Mouse (Mus musculus): Measurements from ENCODE around the gene Enox2. TPM values are rescaled to one million over a fixed set of nuclear protein-coding genes. Genes with fewer than 3 reads are reported as not detected.
"Not testable (repeated sequence)": the region's sequence is repeated elsewhere in the genome, so short reads cannot be mapped to it uniquely, and the experiment has no call there.

The Enox2 gene
- 10 to 100 TPM; 23.0 to 24.7 TPM for total RNA-seq (2021)
- long read RNA-seq, experiment 1, partial matches to known transcripts, result 0 of 15 reads
- long read RNA-seq, experiment 1, other reads (novel, unspliced or antisense), result 13 of 15 reads
- long read RNA-seq, experiment 2, partial matches to known transcripts, result 3 of 21 reads
- long read RNA-seq, experiment 2, other reads (novel, unspliced or antisense), result 15 of 21 reads

DNA sequence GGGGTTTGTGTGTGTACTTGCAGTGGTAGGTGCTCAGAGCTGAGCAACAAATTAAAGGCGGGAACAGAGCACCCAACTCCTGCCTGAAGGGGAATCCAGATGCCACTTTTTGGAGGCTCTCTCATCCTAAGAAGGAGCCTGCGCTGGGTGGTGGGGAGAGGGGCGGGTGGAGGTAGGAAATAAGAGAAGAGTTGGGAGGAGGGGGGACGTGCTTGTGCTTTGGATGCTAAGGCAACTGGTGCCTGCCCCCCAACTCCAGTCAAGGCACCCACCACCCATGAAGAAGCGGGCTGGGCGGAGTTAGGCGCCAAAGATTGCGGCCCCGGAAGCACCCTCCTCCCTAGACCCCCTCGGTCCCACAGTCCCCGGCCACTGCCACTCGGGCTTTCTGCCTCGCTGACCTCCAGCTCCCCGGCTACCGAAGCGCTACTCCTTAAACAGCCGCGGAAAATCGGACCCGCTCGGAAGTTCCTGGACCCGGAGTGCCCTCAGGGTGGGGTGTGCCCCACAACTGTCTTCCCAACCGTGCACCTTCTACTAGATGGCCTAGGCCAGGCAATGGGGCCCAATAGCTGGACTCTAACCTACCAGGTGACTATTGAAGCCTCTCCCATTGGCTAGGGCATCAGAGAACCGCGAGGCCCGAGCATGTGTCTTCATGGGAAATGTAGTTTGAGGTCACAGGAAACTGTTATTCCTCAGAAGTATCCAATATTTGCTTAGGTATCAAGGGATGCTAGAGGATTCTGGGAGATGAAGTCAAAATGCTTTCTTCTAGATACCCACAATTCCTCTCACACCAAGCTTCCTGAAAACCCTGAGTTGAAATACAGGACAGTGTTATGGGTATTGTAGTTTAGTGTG lies at the start of gene Enox2:
Gene Enox2, minus strand, starts transcription at position 560 of the 864 bp plus-strand sequence.
- DNase-seq (ENCODE audit: low spot score in 2 of 2), result peak; percentile 84 to 89

DNA sequence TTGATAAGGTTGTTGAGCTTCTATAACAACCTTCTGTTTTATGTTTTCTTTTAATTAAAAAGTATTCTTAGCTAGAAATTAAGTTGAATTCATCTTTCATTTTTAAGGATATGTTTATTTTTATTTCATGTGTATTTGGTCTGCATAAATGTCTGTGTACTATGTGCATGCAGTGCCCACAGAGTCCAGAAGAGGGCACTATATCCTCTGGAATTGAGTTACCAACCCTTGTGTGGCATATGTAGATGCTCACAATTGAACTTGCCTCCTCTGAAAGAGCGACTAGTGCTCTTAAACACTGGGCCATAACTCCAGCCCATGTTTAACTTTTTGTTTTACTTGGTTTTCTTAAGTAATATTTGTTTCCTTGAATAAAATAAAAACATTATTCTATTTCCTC lies 21.4 kb upstream of the Enox2 start:
- peak in 1 of 2 experiments; percentile 6 for DNase-seq (ENCODE audit: low spot score in 2 of 2)

DNA sequence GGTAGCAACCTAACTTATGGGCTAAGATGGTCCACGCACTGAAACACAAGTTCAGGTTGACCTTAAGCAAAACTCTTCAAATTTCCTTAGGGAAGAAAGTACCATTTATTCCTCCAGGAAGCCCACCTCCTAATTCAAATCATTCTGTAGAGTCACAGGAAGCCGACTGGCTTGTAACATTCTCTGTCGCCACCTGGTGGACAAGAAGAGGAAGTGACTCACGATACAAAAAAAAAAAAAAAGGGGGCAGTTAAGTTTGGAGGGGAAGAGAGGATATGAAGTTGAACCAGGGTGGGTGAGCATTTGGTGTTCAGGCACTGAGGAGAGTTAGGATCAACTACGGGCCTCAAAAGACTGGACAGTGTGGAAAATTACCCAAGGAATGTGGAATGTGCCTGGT lies 18.6 kb upstream of the Enox2 start:
- DNase-seq (ENCODE audit: low spot score in 2 of 2), result peak in 1 of 2 experiments; percentile 1

DNA sequence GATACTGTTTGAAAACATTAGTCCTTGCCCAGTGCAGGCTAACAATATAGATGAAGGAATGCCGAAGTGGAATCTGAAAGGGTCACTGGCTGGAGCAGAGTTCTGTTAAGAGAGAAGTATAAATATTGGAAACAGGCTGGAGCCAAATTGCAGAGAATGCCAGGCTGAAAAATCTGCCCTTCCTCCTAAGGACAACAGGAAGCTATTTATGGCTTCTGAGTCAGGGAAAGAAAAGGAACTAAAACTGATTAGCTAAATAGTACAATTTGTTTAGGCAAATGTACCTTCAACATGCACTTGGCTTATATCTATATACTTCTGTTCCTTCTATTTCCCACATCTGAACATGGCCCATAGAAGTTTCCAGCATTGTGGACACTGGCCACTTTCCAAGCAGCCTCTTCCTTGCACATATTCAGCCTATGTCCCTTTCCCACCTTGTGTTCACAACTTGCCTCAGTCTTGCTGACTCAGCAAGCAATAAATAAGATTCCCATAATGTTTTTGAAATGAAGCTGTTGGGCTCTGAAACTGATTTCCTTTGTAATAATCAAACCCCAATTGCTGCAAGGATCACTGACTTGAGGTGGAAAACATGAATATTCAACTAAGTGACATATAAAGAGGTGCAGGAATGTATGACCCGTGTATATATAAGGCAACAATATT lies 8.0 kb downstream of the Enox2 start:
- no peak for DNase-seq (ENCODE audit: low spot score in 2 of 2)

DNA sequence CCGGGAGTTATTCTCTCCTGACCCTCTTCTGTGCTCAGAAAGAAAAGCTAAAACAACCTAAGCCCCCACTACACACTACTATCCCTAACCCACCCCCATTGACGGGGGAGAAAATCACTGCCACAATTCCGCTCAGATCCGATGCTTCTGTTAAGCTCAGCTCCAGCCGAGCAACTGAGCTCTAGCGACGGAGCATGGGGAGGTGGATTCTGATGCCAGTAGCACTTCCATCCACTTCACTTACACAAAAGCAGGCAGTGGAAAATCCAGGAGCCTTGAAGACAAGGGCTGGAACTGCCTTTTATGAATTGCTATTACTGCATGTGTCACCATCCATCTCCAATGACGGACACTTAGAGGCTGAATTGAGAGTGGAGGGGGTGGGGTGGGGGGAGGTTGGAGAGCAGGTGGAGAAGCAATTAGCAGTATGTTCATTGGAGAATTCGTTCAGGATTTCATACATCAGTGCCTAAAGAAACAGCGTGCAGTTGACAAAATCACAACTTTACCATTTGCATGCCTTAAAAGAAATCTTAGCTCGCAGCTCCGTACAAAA lies 14.5 kb downstream of the Enox2 start:
- peak; percentile 9 to 13 for DNase-seq (ENCODE audit: low spot score in 2 of 2)

DNA sequence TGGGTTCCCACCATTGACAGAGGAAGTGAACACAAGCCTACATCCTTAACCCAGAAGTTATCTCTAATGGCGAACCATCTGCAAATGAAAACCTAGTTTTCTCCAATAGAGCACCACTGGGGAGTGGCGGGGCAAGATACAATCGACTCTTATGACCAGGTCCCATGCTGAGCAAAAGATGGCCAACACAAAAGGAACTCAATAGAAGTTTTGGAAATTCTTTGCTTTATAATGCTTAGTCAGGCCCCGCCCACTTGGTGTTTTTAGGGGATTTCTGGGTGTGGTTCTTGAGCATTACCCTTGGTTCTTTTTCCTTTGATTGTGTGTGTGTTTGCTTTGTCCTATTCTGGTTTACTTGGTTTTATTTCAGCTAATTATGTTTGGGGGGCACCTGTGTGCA lies 37.2 kb downstream of the Enox2 start:
- DNase-seq (ENCODE audit: low spot score in 2 of 2), result no peak

DNA sequence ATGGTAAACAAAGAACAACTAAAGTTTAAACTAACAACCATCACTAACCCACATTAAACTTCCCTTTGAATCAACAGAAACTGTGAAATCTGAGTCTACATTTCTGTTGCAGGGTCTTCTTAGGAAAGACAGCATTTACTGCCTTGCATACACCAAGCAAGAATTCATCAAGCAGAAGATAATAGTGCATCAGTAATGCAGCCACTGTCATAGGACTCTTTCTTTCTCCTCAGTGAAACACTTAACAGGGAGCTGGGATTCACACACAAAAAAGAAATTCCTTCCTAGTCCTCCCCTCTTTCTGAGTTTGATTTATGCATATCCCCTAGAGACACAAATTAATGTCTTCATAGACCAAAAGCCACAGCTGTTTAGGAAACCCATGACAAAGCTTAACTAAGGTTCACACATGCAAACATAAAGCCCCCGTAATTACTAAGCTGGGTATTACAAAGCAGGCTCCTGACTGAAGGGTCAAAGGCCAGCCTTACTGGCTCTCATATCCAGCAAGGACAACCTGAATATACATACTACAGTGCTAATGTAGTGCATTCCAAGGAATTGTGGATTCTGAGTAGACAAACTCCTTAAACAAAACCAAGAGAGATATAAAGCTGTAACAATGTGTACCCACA lies 62.1 kb downstream of the Enox2 start:
- DNase-seq (ENCODE audit: low spot score in 2 of 2), result no peak

DNA sequence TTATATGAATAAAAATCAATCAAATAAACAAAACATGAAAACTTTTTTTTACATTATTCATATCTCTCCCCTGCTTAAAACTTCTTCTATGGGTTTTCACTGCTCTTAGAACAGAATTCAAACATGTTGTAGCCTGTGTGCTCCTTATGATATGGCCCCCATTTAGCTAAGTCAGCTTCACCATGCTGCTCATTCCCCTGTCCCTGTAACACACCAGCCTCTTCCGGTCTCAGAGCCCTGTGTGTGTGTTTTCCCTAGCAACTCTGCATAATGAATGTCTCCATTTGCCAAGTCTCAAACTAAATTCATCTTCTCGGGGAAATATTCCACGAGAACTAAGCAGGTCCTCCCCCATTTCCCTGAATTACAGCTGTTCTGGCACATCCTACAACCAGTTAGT lies 71.6 kb downstream of the Enox2 start:
- no peak for DNase-seq (ENCODE audit: low spot score in 2 of 2)

DNA sequence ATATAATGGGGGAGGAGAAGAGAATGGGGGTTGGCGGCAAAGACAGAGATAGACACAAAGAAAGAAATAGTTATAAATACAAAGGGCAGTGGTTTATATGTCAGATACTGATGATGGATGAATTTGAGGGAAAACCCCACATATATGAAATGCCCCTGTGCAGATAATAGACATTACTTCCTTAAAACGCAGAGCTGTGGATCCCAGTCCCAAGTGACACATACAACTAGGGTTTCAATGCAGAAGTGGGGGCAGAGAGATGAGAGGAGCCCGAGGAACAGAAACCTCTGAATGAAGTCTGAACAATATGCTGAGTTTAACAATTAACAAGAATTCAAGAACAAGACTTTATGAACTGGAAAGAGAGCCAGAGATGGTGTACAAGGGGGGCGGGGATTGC lies 91.7 kb downstream of the Enox2 start:
- no peak for DNase-seq (ENCODE audit: low spot score in 2 of 2)

DNA sequence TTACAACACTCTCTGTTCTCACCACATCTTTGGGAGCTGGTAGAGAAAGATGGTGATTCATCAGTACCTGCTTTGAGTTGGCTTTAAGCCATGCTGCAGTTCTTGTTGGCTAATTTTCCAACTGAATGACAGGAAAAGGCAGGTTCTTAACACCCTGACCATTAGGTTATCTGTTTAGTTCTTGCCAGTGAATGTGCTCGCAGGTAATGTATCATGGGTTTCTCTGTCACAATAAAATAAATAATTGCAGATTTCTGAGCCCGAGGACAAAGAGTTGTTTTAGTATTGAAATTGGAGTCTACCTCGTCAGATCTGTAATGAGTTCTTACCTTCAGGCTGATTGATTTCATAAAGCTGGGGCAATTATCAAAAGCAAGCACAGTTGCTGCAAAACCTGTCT lies 106.9 kb downstream of the Enox2 start:
- DNase-seq (ENCODE audit: low spot score in 2 of 2), result no peak

DNA sequence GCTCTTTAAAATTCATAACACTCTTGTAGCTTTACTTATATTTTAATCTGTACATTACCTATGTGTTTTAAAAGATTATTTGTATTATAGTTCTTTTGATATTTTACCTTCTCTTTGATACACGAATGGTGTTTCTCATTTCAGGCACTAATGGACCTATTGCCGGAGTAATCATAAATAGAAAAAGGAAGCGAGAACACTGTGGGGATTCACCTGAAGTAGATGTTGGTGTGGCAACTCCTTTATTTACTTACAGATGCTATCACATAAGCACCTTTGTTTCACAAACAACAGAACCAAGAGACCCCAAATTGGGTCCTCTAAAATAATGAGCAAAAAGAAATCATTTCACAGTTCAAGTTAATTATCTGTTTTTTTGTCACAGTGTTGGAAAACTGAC lies 109.4 kb downstream of the Enox2 start:
- DNase-seq (ENCODE audit: low spot score in 2 of 2), result no peak

DNA sequence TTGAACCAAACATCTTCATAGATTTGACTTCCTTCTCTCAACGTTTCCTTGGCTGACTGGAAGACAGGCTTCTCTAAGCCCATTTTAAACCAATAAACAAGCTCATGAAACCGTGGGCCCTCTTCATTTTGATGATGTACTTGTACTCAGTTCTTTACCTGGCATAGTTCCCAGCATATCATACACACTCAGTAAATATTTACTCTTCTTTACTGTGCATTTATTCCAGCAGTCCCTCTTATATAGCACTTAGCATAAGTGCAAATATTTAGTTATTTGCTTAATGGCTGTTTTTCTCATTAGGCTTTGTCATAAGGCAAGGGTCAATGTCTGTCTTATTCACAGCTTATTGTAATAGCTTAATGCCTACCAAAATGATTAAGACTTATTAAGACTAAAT lies 133.8 kb downstream of the Enox2 start:
- DNase-seq (ENCODE audit: low spot score in 2 of 2), result no peak

DNA sequence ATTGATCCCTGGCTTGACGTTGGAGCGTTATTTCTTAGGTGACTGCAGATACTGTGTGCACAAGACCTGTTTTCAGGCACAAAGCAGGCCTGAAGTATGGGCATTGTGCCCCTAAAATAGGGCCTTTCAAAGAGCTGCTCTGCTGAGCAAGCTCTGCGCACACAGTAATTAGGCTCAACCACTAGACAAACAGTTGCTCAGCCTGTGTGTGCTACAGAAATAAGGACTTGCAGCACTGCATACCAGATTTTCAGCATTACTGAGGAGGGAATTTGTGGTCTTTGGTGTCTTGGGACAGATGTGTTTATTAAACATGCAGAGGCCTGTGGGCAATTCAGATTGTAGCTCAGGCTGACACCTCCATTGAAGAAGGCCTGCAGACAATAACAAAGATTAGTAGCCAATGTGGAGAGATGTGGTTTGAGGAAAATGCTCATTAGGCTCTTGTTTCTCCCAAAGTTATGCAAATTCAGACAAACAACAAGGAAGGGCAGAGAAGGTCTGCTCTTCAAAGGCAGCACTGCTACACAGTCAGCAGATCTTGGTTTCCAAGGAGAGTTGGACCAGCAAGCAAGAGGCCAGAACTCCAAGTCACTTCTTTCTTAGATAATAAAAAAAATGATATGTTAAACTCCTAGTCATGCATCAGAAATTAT lies 163.2 kb downstream of the Enox2 start:
- DNase-seq (ENCODE audit: low spot score in 2 of 2), result no peak

DNA sequence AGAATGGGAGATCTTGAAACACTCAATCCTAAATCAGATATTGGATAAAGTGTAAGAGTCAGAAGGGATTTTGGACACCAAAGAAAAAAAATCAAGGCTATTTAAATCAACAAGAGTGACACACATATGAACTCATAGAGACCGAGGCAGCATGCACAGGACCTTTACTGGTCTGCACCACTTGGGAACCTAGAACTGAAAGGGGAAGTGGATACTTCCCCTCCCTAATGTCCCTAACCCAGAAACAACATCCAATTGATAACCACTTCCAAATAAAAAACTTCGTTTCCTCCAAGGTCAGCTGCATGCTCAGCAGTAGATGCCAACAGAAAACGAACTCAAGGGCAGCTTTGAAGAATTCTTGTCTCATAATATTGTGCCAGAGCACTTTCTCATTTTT lies 171.6 kb downstream of the Enox2 start:
- DNase-seq (ENCODE audit: low spot score in 2 of 2), result no peak

DNA sequence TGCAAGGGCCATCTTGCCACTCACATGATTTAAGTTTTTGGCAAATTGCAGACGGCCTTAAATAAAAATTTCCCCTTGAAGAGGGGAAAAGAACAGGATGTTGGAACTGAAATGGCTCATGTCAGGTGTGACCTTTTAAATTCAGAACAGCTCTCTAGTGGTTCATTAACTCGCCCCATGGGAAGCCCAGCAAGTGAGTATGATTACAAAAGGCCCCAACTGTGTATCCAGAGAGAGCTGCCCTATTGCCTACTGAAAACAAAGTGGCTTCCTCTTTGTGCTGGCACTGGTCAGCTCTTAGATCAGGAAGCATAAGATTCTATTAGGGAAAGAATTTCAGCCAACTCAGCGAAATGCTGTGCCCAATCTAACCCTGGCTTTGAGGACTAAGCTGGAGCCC lies 175.6 kb downstream of the Enox2 start:
- DNase-seq (ENCODE audit: low spot score in 2 of 2), result no peak

DNA sequence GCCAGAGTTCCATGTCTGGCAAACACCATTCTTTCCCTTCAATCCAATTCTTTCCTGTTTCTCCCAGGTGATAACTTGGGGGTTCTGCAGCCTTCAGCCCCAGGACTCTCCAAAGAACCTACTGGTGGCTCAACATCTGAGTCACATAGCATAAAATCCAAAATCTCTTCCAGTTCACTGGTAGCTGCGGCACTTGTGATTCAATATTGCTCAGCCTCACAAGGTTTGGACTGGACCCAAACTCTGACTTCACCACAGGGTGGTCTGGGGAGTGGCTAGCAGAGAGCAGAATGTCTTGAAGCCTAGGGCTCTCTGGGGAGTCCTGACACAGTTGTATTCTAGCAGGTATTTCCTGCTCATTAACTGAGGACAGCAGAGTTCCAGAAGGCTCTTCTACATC lies 187.5 kb downstream of the Enox2 start:
- DNase-seq (ENCODE audit: low spot score in 2 of 2), result not testable (repeated sequence)

DNA sequence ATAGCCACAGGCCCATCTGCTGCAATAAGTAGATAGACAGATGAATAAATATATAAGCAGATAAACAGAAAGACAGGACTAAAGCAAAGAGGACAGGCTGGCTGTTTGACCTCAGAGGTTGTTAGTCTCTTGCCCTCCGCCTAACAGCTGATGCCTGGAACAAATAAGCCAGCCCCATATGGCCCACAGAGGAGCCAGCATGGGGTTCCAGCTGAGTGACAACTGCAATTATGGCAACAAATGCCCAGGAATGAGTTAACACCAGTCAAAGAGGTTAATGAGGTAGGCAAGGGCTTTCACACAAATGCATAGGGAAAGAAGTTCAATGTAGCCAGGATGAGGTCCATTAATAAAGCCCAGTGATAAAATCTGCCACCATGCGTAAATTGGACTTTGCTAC lies 191.8 kb downstream of the Enox2 start:
- DNase-seq (ENCODE audit: low spot score in 2 of 2), result no peak

DNA sequence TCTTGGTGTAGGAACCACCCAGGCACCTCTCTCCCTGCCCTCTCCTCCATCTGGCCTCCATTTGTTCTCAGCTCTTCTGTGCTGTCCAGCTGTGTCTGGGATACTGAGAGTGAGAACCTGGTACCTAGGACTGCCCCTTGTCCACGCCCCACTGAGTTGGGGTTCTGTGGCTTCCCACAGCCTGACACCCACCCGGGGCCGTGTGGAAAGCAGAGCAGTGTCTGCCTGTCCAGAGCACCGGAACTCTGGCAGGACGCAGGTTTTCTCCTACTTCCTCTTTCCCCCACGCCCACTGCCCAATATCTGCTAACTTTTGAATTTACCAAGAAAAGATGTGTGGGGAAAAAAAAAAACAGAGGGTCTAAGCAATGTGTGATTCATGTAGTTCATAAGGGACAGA lies 213.0 kb downstream of the Enox2 start:
- DNase-seq (ENCODE audit: low spot score in 2 of 2), result no peak

DNA sequence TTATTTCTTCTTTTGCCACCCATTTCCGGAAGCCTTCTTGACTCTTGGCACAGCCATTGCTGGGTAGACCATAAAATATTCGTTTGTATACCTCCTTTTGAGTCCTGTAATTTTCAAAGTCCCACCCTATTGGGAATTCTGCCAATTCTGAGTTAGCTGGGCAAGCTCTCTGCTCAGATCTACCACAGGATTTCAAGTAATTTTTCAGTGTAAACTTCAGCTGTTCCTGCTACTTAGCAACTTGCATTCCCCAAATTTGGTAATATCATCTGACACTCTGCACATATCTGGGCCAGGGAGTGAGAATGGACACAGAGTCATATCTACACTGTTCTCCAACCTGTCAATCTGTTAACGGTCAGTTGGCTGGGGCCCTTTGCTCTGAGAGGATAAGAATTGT lies 214.5 kb downstream of the Enox2 start:
- DNase-seq (ENCODE audit: low spot score in 2 of 2), result no peak

DNA sequence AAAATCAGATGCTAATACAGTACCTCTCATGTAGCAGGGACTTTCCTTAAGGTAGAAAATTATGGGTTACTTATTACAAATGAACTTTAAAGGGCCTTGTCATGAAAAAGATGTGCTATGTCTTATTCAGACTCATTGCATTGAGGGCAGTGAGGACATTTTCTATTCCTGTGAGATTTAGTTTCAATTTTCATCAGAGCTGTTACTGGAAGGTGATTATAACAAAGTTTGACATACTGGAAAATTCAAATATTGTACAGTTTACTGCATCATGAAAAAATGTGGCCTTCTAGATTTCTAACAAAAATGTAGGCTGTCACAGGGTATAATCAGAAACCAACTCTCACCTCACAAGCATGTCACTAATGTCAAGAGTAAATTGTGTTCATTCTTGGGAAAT lies 242.9 kb downstream of the Enox2 start:
- no peak for DNase-seq (ENCODE audit: low spot score in 2 of 2)

DNA sequence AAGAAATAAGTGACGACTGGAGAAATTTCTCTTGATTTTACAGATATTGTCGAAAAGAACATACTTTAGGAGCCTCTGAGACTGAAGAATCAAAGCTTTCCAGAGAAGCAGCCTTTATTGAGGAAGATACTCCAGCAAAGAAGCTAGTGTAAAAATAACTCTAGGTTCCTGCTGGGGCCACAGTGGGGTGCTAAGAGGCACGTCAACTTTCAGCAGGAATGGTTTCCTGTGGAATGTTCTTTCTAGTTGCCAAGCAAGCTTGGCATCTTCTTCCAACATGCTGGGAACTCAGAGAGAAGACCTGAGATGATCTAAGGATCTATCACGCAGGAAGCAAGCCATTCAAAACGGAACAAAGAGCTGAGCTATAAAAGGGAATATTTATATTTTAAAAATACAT lies 278.3 kb downstream of the Enox2 start:
- DNase-seq (ENCODE audit: low spot score in 2 of 2), result no peak

All from layer of hippocampus, postnatal 14 days (tissue).